Mouse (Mus musculus) neural tube, embryonic 11.5 days (tissue): ENCODE data around the gene Neo1. TPM values are rescaled to one million over a fixed set of nuclear protein-coding genes. Genes with fewer than 3 reads are reported as not detected.

Experiments
- ATAC-seq: fragments of 200-750 bp; cut with Nextera tagmentation; 2 replicates; pipeline ENCODE4 v1.8.0; 2017; ENCODE audit warnings: moderate number of reproducible peaks, mild to moderate bottlenecking, moderate TSS enrichment, moderate library complexity; ENCODE audit not compliant: insufficient read depth, low FRiP score, low TSS enrichment
- DNase-seq: peaks from one replicate; pipeline ENCODE4 v3.0.0-alpha.2; 2015; ENCODE audit warnings: low spot score
- H3K27ac ChIP-seq: fragments of 300-500 bp; sonication (generic); 2 replicates; pipeline ENCODE4 v1.5.1; 2014; ENCODE audit warnings: low read depth, mild to moderate bottlenecking, low read length
- H3K27me3 ChIP-seq: fragments of 300-500 bp; sonication (generic); 2 replicates; pipeline ENCODE4 v1.6.1; 2014; ENCODE audit warnings: mild to moderate bottlenecking, low read length, mixed read lengths; ENCODE audit not compliant: control insufficient read depth, insufficient read depth
- H3K36me3 ChIP-seq: fragments of 300-500 bp; sonication (generic); 2 replicates; pipeline ENCODE4 v1.6.1; 2014; ENCODE audit warnings: mild to moderate bottlenecking, low read length, moderate library complexity, mixed read lengths; ENCODE audit not compliant: control insufficient read depth, insufficient read depth
- H3K4me1 ChIP-seq: fragments of 300-500 bp; sonication (generic); 2 replicates; pipeline ENCODE4 v1.6.1; 2014; ENCODE audit warnings: low read length, mixed read lengths; ENCODE audit not compliant: control insufficient read depth, insufficient read depth
- H3K4me2 ChIP-seq: fragments of 300-500 bp; sonication (generic); 2 replicates; pipeline ENCODE4 v1.6.1; 2014; ENCODE audit warnings: low read depth, mild to moderate bottlenecking, moderate library complexity
- H3K4me3 ChIP-seq: fragments of 300-500 bp; sonication (generic); 2 replicates; pipeline ENCODE4 v1.5.1; 2014; ENCODE audit warnings: low read depth, low read length
- H3K9ac ChIP-seq: fragments of 300-500 bp; sonication (generic); 2 replicates; pipeline ENCODE4 v1.6.1; 2014; ENCODE audit warnings: mild to moderate bottlenecking, low read length
- H3K9me3 ChIP-seq: fragments of 300-500 bp; sonication (generic); 2 replicates; pipeline ENCODE4 v1.6.1; 2016; ENCODE audit warnings: low read length; ENCODE audit not compliant: control insufficient read depth
- WGBS: fragments of 180-500 bp; shearing (Covaris S2); extraction: QIAGEN DNeasy Blood & Tissue Kit; methylation state at CpG from one replicate; pipeline ENCODE4 v1.1.7; 2014; 5-methylcytosine and 5-hydroxymethylcytosine counted together
- polyA plus RNA-seq: library from polyadenylated mRNA; unstranded; fragments of >200 nt; fragmentation: Nextera tagmentation; extraction: Ambion mirVana; gene quantifications from 2 replicates; pipeline ENCODE4 v1.2.1, GENCODE M21; 2014

Neo1 gene
- polyA plus RNA-seq, 1 experiment from 2014 or later, result 56.1 TPM

- H3K9me3 ChIP-seq, result no peaks in the 10 kb centered on the region
- H3K4me3 ChIP-seq, result no peak overlapping the region
- peaks cover 15% of the 10 kb centered on the region; the same call in 1 of the 2 replicates for H3K4me1 ChIP-seq
- peaks cover 5% of the 10 kb centered on the region; the same call in 1 of the 2 replicates for H3K27me3 ChIP-seq
- H3K9ac ChIP-seq, result no peak overlapping the region
- DNase-seq (peak; percentile 51), ATAC-seq (peak; percentile 60; the same call in 1 of the 2 replicates)
- no peak overlapping the region for H3K4me2 ChIP-seq
- no peak overlapping the region for H3K27ac ChIP-seq
- 33% methylated on average over 7 of the region's 7 CpGs for WGBS
- no peaks in the 10 kb centered on the region for H3K36me3 ChIP-seq
These were observed 172.4 kb downstream of the Neo1 start for GRCm38 (mm10) chr9:58863826-58864225.

- DNase-seq (no peak), ATAC-seq (no peak)
- H3K4me2 ChIP-seq, result peak overlapping the region; percentile 32
- no peak overlapping the region; the same call in 1 of the 2 replicates for H3K4me3 ChIP-seq
- H3K27ac ChIP-seq, result no peak overlapping the region
- 27% methylated on average over 30 of the region's 30 CpGs for WGBS
- peak overlapping the region; percentile 14; the same call in 1 of the 2 replicates for H3K9ac ChIP-seq
- H3K27me3 ChIP-seq, result peaks cover 5% of the 10 kb centered on the region; the same call in 1 of the 2 replicates
- H3K4me1 ChIP-seq, result peaks cover 15% of the 10 kb centered on the region; the same call in 1 of the 2 replicates
- no peaks in the 10 kb centered on the region for H3K9me3 ChIP-seq
- H3K36me3 ChIP-seq, result no peaks in the 10 kb centered on the region
These were observed 177.1 kb downstream of the Neo1 start for GRCm38 (mm10) chr9:58859080-58859635.

DNA sequence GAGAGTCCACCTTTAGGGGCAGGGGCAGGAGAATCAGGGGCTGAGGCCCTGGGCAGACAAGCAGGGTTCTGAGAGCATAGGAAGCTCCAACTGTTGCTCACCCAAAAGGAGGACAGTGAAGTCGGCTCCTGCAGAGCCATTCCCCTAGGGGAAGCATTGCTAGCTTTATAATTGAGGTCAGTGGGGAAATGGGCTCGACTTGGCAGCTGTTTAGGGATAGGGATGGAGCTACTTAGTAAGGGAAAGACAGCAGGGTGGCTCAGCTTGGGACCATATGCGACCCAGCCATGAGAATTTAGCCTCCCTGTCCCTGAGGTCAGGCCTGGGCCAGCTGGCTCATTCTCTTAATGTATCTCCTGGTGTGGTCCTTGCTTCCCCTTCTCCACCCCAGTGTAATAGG, 181.3 kb downstream of the Neo1 start:
- Histone ChIP-seq H3K9me3 (no peaks in the 10 kb centered on the region), H3K27ac (no peak overlapping the region), H3K4me2 (no peak overlapping the region), H3K4me3 (no peak overlapping the region), H3K4me1 (peaks cover 13% of the 10 kb centered on the region; the same call in 1 of the 2 replicates), H3K36me3 (no peaks in the 10 kb centered on the region), H3K9ac (no peak overlapping the region), H3K27me3 (no peaks in the 10 kb centered on the region)
- WGBS, result 40% methylated on average over 3 of the region's 3 CpGs
- ATAC-seq (no peak), DNase-seq (no peak)

GRCm38 (mm10) chr9:58849576-58850315, 186.5 kb downstream of the Neo1 start:
- Histone ChIP-seq H3K9ac (no peak overlapping the region), H3K27ac (peak overlapping the region; percentile 17; the same call in 1 of the 2 replicates), H3K4me3 (no peak overlapping the region), H3K4me2 (no peak overlapping the region), H3K27me3 (0 out of 2 replicates have a peak, but pooled peaks cover 2% of the 10 kb centered on the region), H3K36me3 (no peaks in the 10 kb centered on the region), H3K9me3 (no peaks in the 10 kb centered on the region), H3K4me1 (peaks cover 10% of the 10 kb centered on the region; the same call in 1 of the 2 replicates)
- ATAC-seq (peak; percentile 62; the same call in 1 of the 2 replicates), DNase-seq (peak; percentile 59)
- 32% methylated on average over 13 of the region's 13 CpGs for WGBS

DNA sequence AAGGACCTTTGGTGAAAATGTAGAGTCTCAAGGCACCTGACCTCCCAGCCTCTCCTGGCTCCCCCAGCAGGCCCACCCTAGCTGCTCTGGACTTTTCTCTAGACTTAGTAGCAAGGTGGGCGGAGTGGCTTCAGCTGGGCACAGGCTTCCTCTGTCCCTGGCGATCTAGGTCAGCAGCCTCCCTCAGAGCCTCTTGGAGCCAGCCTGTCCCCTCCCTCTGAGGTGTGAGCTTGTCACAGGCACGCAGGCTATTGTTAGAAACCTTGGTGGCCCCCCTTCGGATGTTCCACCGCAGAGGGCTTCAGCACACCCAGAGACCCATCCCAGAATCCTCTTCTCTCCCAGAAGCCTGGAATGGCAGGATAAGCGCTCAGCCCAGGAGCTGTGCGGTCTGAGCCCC, 188.6 kb downstream of the Neo1 start:
- H3K9ac ChIP-seq, result no peak overlapping the region
- H3K9me3 ChIP-seq, result no peaks in the 10 kb centered on the region
- no peak overlapping the region for H3K4me3 ChIP-seq
- H3K36me3 ChIP-seq, result no peaks in the 10 kb centered on the region
- ATAC-seq, result no peak
- 0 out of 2 replicates have a peak, but pooled peaks cover 2% of the 10 kb centered on the region for H3K27me3 ChIP-seq
- no peak for DNase-seq
- WGBS, result 76% methylated on average over 7 of the region's 7 CpGs
- H3K4me1 ChIP-seq, result peaks cover 10% of the 10 kb centered on the region; the same call in 1 of the 2 replicates
- H3K27ac ChIP-seq, result no peak overlapping the region
- no peak overlapping the region for H3K4me2 ChIP-seq

DNA sequence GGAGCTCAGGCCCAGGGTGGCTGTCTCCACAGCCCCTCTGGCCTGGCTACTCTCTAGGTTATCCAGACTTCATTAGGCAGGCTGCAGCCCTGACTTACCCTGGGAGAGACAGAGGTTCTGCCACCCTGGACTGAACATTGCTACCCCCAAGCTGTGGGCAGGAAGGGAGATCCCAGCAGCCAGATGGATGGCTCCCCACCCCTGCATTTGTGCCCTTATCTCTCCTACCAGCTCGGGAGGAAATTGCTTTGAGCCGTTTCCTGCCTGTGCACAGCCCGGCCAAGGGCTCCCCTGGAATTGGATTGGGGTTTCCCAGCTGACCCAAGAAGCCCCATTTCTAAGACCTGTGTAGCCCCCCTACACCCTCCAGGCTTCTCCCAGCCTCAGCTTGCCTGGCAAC, 189.2 kb downstream of the Neo1 start:
- Histone ChIP-seq H3K9me3 (no peaks in the 10 kb centered on the region), H3K4me2 (no peak overlapping the region), H3K36me3 (no peaks in the 10 kb centered on the region), H3K27ac (no peak overlapping the region), H3K9ac (no peak overlapping the region), H3K4me1 (peaks cover 10% of the 10 kb centered on the region; the same call in 1 of the 2 replicates), H3K4me3 (no peak overlapping the region), H3K27me3 (0 out of 2 replicates have a peak, but pooled peaks cover 2% of the 10 kb centered on the region)
- no peak for DNase-seq
- 62% methylated on average over 3 of the region's 3 CpGs for WGBS
- no peak for ATAC-seq

- no peak for ATAC-seq
- WGBS, result 89% methylated on average over 3 of the region's 3 CpGs
These were observed 191.6 kb downstream of the Neo1 start for GRCm38 (mm10) chr9:58844597-58844996.

GRCm38 (mm10) chr9:58841655-58842054, 194.6 kb downstream of the Neo1 start:
- no peak for ATAC-seq
- H3K9me3 ChIP-seq, result no peaks in the 10 kb centered on the region
- peak; percentile 59 for DNase-seq
- H3K36me3 ChIP-seq, result no peaks in the 10 kb centered on the region
- 22% methylated on average over 6 of the region's 6 CpGs for WGBS
- H3K4me1 ChIP-seq, result no peaks in the 10 kb centered on the region
- no peak overlapping the region for H3K27ac ChIP-seq
- no peak overlapping the region for H3K4me3 ChIP-seq
- H3K27me3 ChIP-seq, result no peaks in the 10 kb centered on the region
- no peak overlapping the region for H3K4me2 ChIP-seq
- H3K9ac ChIP-seq, result no peak overlapping the region

More at GRCm38 (mm10) chr9:58844597-58844996, 191.6 kb downstream of the Neo1 start:
- Histone ChIP-seq H3K4me1 (0 out of 2 replicates have a peak, but pooled peaks cover 1% of the 10 kb centered on the region), H3K9ac (no peak overlapping the region), H3K27me3 (0 out of 2 replicates have a peak, but pooled peaks cover 2% of the 10 kb centered on the region), H3K36me3 (no peaks in the 10 kb centered on the region), H3K4me2 (no peak overlapping the region), H3K4me3 (no peak overlapping the region), H3K9me3 (no peaks in the 10 kb centered on the region), H3K27ac (no peak overlapping the region)
- no peak for DNase-seq
